Mouse (Mus musculus) heart, embryonic 16.5 days (tissue): ENCODE data around the gene Mapkapk3. TPM values are rescaled to one million over a fixed set of nuclear protein-coding genes. Genes with fewer than 3 reads are reported as not detected.

Experiments
- ATAC-seq: fragments of 200-750 bp; cut with Nextera tagmentation; replicated peaks from 2 replicates; pipeline ENCODE4 v1.8.0; 2017; ENCODE audit warnings: moderate number of reproducible peaks; ENCODE audit not compliant: insufficient read depth, low FRiP score; ENCODE audit errors: extremely low read depth
- H3K27ac ChIP-seq: fragments of 300-500 bp; sonication (generic); 2 replicates; pipeline ENCODE4 v1.5.1; 2014; ENCODE audit warnings: mild to moderate bottlenecking, low read length, control low read depth, moderate library complexity
- H3K27me3 ChIP-seq: fragments of 300-500 bp; sonication (generic); 2 replicates; pipeline ENCODE4 v1.6.1; 2014; ENCODE audit warnings: low read length, mixed read lengths; ENCODE audit not compliant: control insufficient read depth, insufficient read depth
- H3K36me3 ChIP-seq: fragments of 300-500 bp; sonication (generic); 2 replicates; pipeline ENCODE4 v1.6.1; 2014; ENCODE audit not compliant: control insufficient read depth, insufficient read depth
- H3K4me1 ChIP-seq: fragments of 300-500 bp; sonication (generic); 2 replicates; pipeline ENCODE4 v1.6.1; 2014; ENCODE audit warnings: low read length, mixed read lengths; ENCODE audit not compliant: control insufficient read depth, insufficient read depth
- H3K4me2 ChIP-seq: fragments of 300-500 bp; sonication (generic); 2 replicates; pipeline ENCODE4 v1.6.1; 2014; ENCODE audit warnings: low read depth, mild to moderate bottlenecking, control low read depth, low read length
- H3K4me3 ChIP-seq: fragments of 300-500 bp; sonication (generic); 2 replicates; pipeline ENCODE4 v1.5.1; 2014; ENCODE audit warnings: mild to moderate bottlenecking, control low read depth, low read length
- H3K9ac ChIP-seq: fragments of 300-500 bp; sonication (generic); 2 replicates; pipeline ENCODE4 v1.6.1; 2014; ENCODE audit warnings: low read length, control low read depth
- H3K9me3 ChIP-seq: fragments of 300-500 bp; sonication (generic); replicated peaks from 2 replicates; pipeline ENCODE4 v1.6.1; 2016; ENCODE audit warnings: low read length; ENCODE audit not compliant: control insufficient read depth
- WGBS: fragments of 180-500 bp; shearing (Covaris S2); extraction: QIAGEN DNeasy Blood & Tissue Kit; methylation state at CpG from one replicate; pipeline ENCODE4 v1.1.7; 2014; 5-methylcytosine and 5-hydroxymethylcytosine counted together
- polyA plus RNA-seq: library from polyadenylated mRNA; unstranded; fragments of >200 nt; fragmentation: Nextera tagmentation; extraction: Ambion mirVana; gene quantifications from 2 replicates; pipeline ENCODE4 v1.2.1, GENCODE M21; 2015

Mapkapk3 gene
- polyA plus RNA-seq, 1 experiment from 2014 or later: 13.1 TPM

DNA sequence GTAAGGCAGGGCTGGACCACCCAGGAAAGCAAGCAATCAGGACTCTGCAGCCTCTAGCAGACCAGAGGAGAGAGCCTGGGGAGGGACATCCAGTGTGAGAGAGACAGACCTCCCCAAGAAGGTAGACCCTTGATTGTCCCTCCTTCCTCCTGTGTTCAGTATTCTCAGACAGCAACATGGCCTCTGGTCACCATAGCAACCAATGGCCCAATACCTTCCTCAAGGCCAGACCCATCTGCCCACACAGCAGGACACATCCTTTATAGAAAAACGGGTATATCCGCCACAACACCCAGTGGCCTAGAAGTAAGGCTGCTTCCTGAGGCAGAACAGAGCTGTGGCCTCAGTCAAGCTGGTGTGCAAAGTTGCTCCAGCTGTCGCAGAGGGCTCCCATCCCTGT lies 34.1 kb downstream of the Mapkapk3 start:
- H3K4me1 ChIP-seq: peaks cover 40% of the 10 kb centered on the region
- WGBS: 72% methylated on average over 3 of the region's 3 CpGs
- H3K27ac ChIP-seq: no peak overlapping the region
- no peak for ATAC-seq
- H3K4me3 ChIP-seq: no peak overlapping the region
- H3K27me3 ChIP-seq: no peaks in the 10 kb centered on the region; the same call in 1 of the 2 replicates
- no peak overlapping the region for H3K4me2 ChIP-seq
- no peaks in the 10 kb centered on the region for H3K9me3 ChIP-seq
- no peaks in the 10 kb centered on the region for H3K36me3 ChIP-seq
- H3K9ac ChIP-seq: no peak overlapping the region

- peak; percentile 8; the same call in 1 of the 2 replicates for ATAC-seq
- Histone ChIP-seq H3K9me3 (no peaks in the 10 kb centered on the region), H3K4me2 (peak overlapping the region; percentile 53), H3K4me3 (peak overlapping the region; percentile 27; the same call in 1 of the 2 replicates), H3K9ac (peak overlapping the region; percentile 39; the same call in 1 of the 2 replicates), H3K4me1 (peaks cover 34% of the 10 kb centered on the region), H3K27ac (peak overlapping the region; percentile 79), H3K27me3 (no peaks in the 10 kb centered on the region; the same call in 1 of the 2 replicates), H3K36me3 (no peaks in the 10 kb centered on the region)
- 51% methylated on average over 3 of the region's 3 CpGs for WGBS
Observed at GRCm38 (mm10) chr9:107254925-107255324, 34.8 kb downstream of the Mapkapk3 start.

DNA sequence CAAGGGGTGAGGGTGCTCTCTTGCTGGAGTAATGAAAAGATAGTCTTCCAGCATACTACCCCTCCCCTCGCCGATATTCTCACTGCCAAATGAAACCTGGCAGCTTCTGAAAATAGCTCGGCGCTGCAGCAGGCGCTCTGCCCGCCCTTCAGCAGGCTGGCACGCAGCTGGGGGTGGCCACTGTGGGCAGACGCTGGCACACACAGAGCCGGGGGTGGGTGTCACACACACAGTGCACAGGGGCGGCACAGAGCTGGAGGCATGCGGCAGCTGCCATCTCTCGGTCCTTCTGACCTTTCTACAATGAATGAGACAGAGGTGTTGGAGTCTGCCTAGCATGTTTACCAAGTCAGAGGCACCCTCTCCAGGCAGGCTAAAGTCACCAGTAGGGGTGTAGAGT lies 35.2 kb downstream of the Mapkapk3 start:
- Histone ChIP-seq H3K4me1 (peaks cover 29% of the 10 kb centered on the region), H3K9ac (peak overlapping the region; percentile 59), H3K4me3 (peak overlapping the region; percentile 27), H3K27me3 (no peaks in the 10 kb centered on the region; the same call in 1 of the 2 replicates), H3K36me3 (no peaks in the 10 kb centered on the region), H3K27ac (peak overlapping the region; percentile 79), H3K4me2 (peak overlapping the region; percentile 53), H3K9me3 (no peaks in the 10 kb centered on the region)
- 32% methylated on average over 12 of the region's 12 CpGs for WGBS
- ATAC-seq: peak; percentile 91

GRCm38 (mm10) chr9:107252164-107252563 lies 37.5 kb downstream of the Mapkapk3 start:
- no peak overlapping the region for H3K27ac ChIP-seq
- ATAC-seq: 0 out of 2 replicates have a peak, but pooled peaks have one; percentile 47
- H3K9ac ChIP-seq: peak overlapping the region; percentile 41; the same call in 1 of the 2 replicates
- 0 out of 2 replicates have a peak overlapping the region, but pooled peaks have one; percentile 22 for H3K4me2 ChIP-seq
- H3K9me3 ChIP-seq: no peaks in the 10 kb centered on the region
- H3K27me3 ChIP-seq: no peaks in the 10 kb centered on the region; the same call in 1 of the 2 replicates
- H3K4me3 ChIP-seq: no peak overlapping the region
- 20% methylated on average over 5 of the region's 5 CpGs for WGBS
- H3K4me1 ChIP-seq: peaks cover 22% of the 10 kb centered on the region
- no peaks in the 10 kb centered on the region for H3K36me3 ChIP-seq

GRCm38 (mm10) chr9:107250416-107251337 lies 39.0 kb downstream of the Mapkapk3 start:
- H3K27me3 ChIP-seq: no peaks in the 10 kb centered on the region; the same call in 1 of the 2 replicates
- H3K4me1 ChIP-seq: peaks cover 22% of the 10 kb centered on the region
- H3K4me2 ChIP-seq: no peak overlapping the region
- H3K4me3 ChIP-seq: no peak overlapping the region
- H3K9ac ChIP-seq: no peak overlapping the region
- H3K27ac ChIP-seq: no peak overlapping the region
- H3K9me3 ChIP-seq: no peaks in the 10 kb centered on the region
- WGBS: 77% methylated on average over 14 of the region's 14 CpGs
- no peaks in the 10 kb centered on the region for H3K36me3 ChIP-seq
- no peak for ATAC-seq

GRCm38 (mm10) chr9:107249154-107249553 lies 40.5 kb downstream of the Mapkapk3 start:
- H3K4me2 ChIP-seq: no peak overlapping the region
- H3K4me1 ChIP-seq: peaks cover 11% of the 10 kb centered on the region
- no peak overlapping the region for H3K4me3 ChIP-seq
- no peak for ATAC-seq
- whole genome bisulfite sequencing: 65% methylated on average over 6 of the region's 6 CpGs
- no peaks in the 10 kb centered on the region for H3K36me3 ChIP-seq
- H3K27me3 ChIP-seq: no peaks in the 10 kb centered on the region; the same call in 1 of the 2 replicates
- H3K27ac ChIP-seq: no peak overlapping the region
- no peak overlapping the region for H3K9ac ChIP-seq
- no peaks in the 10 kb centered on the region for H3K9me3 ChIP-seq

GRCm38 (mm10) chr9:107246170-107246569 lies 43.5 kb downstream of the Mapkapk3 start:
- no peak overlapping the region for H3K27ac ChIP-seq
- ATAC-seq: no peak
- H3K4me1 ChIP-seq: no peaks in the 10 kb centered on the region
- 52% methylated on average over 4 of the region's 4 CpGs for WGBS
- H3K4me2 ChIP-seq: no peak overlapping the region
- no peak overlapping the region for H3K4me3 ChIP-seq
- no peaks in the 10 kb centered on the region for H3K36me3 ChIP-seq
- H3K9ac ChIP-seq: no peak overlapping the region
- no peaks in the 10 kb centered on the region; the same call in 1 of the 2 replicates for H3K27me3 ChIP-seq
- H3K9me3 ChIP-seq: no peaks in the 10 kb centered on the region

DNA sequence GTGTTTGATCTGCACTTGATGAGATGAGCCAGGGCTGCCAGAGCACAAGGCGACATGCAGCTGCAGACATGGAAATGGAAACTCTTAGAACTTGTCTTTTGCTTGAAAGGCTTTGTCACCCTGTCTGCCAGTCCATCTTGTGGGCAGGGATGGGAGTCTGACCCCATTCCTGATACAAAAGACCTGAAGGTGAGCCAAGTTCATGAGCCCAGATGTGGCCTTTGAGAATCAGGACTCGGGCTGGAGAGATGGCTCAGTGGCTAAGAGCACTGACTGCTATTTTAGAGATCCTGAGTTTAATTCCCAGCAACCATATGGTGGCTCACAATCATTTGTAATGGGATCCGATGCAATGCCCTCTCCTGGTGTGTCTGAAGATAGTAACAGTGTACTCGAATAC lies 44.4 kb downstream of the Mapkapk3 start:
- Histone ChIP-seq H3K4me1 (no peaks in the 10 kb centered on the region), H3K4me2 (no peak overlapping the region), H3K27me3 (no peaks in the 10 kb centered on the region), H3K4me3 (no peak overlapping the region), H3K36me3 (no peaks in the 10 kb centered on the region), H3K27ac (no peak overlapping the region), H3K9ac (no peak overlapping the region), H3K9me3 (no peaks in the 10 kb centered on the region)
- no peak for ATAC-seq
- 73% methylated on average over 4 of the region's 4 CpGs for WGBS

- Histone ChIP-seq H3K27me3 (peaks cover 76% of the 10 kb centered on the region), H3K27ac (no peak overlapping the region), H3K36me3 (no peaks in the 10 kb centered on the region), H3K4me1 (peaks cover 5% of the 10 kb centered on the region; the same call in 1 of the 2 replicates), H3K9ac (no peak overlapping the region), H3K4me2 (no peak overlapping the region), H3K4me3 (no peak overlapping the region), H3K9me3 (no peaks in the 10 kb centered on the region)
- WGBS: 55% methylated on average over 5 of the region's 5 CpGs
- no peak for ATAC-seq
Observed at GRCm38 (mm10) chr9:107236151-107236550, 53.5 kb downstream of the Mapkapk3 start.
